Mouse (Mus musculus) E14TG2a.4 (cell line): Measurements from ENCODE around the gene Ppm1e.
"Not testable (repeated sequence)": the region's sequence is repeated elsewhere in the genome, so short reads cannot be mapped to it uniquely, and the experiment has no call there.

Source experiments
- H3K27me3 ChIP-seq: 2 replicates; pipeline ENCODE4 v1.6.1; 2014; ENCODE audit warnings: low read length, control low read depth; ENCODE audit not compliant: insufficient read depth
- H3K36me3 ChIP-seq: 2 replicates; pipeline ENCODE4 v1.6.1; 2014; ENCODE audit warnings: low read length, control low read depth; ENCODE audit not compliant: insufficient read depth
- H3K4me1 ChIP-seq: replicated peaks from 2 replicates; pipeline ENCODE4 v1.6.1; 2014; ENCODE audit warnings: low read depth, low read length, control low read depth
- H3K4me3 ChIP-seq: replicated peaks from 2 replicates; pipeline ENCODE4 v1.5.1; 2014; ENCODE audit warnings: mild to moderate bottlenecking, low read length
- H3K9me3 ChIP-seq: 2 replicates; pipeline ENCODE4 v1.6.1; 2014; ENCODE audit warnings: low read length, control low read depth
- CTCF ChIP-seq: conservative IDR thresholded peaks from 2 replicates; pipeline ENCODE4 v1.5.1; 2014; ENCODE audit warnings: low read length
- NANOG ChIP-seq: IDR thresholded peaks from 2 replicates; pipeline ENCODE4 v1.6.1; 2014; ENCODE audit warnings: borderline replicate concordance, low read length, mixed read lengths
- POU5F1 ChIP-seq: IDR thresholded peaks from 2 replicates; pipeline ENCODE4 v1.6.1; 2014; ENCODE audit warnings: low read length, borderline replicate concordance

The Ppm1e gene

GRCm38 (mm10) chr11:87270958-87271357 lies 87.9 kb downstream of the Ppm1e start:
- no peak for TF ChIP-seq NANOG
- TF ChIP-seq CTCF, result no peak
- TF ChIP-seq POU5F1, result no peak
- Histone ChIP-seq H3K9me3 (no peaks in the 10 kb centered on the region), H3K27me3 (0 out of 2 replicates have a peak, but pooled peaks cover 1% of the 10 kb centered on the region), H3K4me1 (no peaks in the 10 kb centered on the region), H3K36me3 (no peaks in the 10 kb centered on the region), H3K4me3 (no peak overlapping the region)

- Histone ChIP-seq H3K4me3 (no peak overlapping the region), H3K4me1 (no peaks in the 10 kb centered on the region), H3K27me3 (0 out of 2 replicates have a peak, but pooled peaks cover 3% of the 10 kb centered on the region), H3K9me3 (no peaks in the 10 kb centered on the region), H3K36me3 (no peaks in the 10 kb centered on the region)
- TF ChIP-seq NANOG, result no peak
Measured at GRCm38 (mm10) chr11:87270446-87270845, 88.4 kb downstream of the Ppm1e start.

- Histone ChIP-seq H3K36me3 (no peaks in the 10 kb centered on the region), H3K4me1 (no peaks in the 10 kb centered on the region; the same call in 1 of the 2 replicates), H3K27me3 (0 out of 2 replicates have a peak, but pooled peaks cover 3% of the 10 kb centered on the region), H3K9me3 (no peaks in the 10 kb centered on the region), H3K4me3 (no peak overlapping the region)
- TF ChIP-seq CTCF, result peak; percentile 67
- no peak for TF ChIP-seq POU5F1
Measured at GRCm38 (mm10) chr11:87268803-87269202, 90.0 kb downstream of the Ppm1e start.

- no peaks in the 10 kb centered on the region for H3K36me3 ChIP-seq
- H3K4me1 ChIP-seq, result no peaks in the 10 kb centered on the region; the same call in 1 of the 2 replicates
- no peaks in the 10 kb centered on the region for H3K9me3 ChIP-seq
- no peak overlapping the region for H3K4me3 ChIP-seq
- H3K27me3 ChIP-seq, result 0 out of 2 replicates have a peak, but pooled peaks cover 3% of the 10 kb centered on the region
- TF ChIP-seq NANOG, result no peak
- TF ChIP-seq CTCF, result no peak
- no peak for TF ChIP-seq POU5F1
Measured at GRCm38 (mm10) chr11:87266246-87266645, 92.6 kb downstream of the Ppm1e start.

- Histone ChIP-seq H3K9me3 (no peaks in the 10 kb centered on the region), H3K27me3 (0 out of 2 replicates have a peak, but pooled peaks cover 3% of the 10 kb centered on the region), H3K4me3 (no peak overlapping the region), H3K4me1 (no peaks in the 10 kb centered on the region; the same call in 1 of the 2 replicates), H3K36me3 (no peaks in the 10 kb centered on the region)
- TF ChIP-seq NANOG, result no peak
- no peak for TF ChIP-seq POU5F1
- TF ChIP-seq CTCF, result no peak
Measured at GRCm38 (mm10) chr11:87263946-87264345, 94.9 kb downstream of the Ppm1e start.

- not testable (repeated sequence) for H3K4me3 ChIP-seq, H3K9me3 ChIP-seq, H3K36me3 ChIP-seq, H3K27me3 ChIP-seq, H3K4me1 ChIP-seq
- peak; percentile 14; the same call in 1 of the 2 replicates for TF ChIP-seq CTCF
Measured at GRCm38 (mm10) chr11:87261705-87262104, 97.1 kb downstream of the Ppm1e start.

GRCm38 (mm10) chr11:87259792-87260191 lies 99.0 kb downstream of the Ppm1e start:
- no peak overlapping the region for H3K4me3 ChIP-seq
- TF ChIP-seq POU5F1, result no peak
- no peak for TF ChIP-seq CTCF
- no peak for TF ChIP-seq NANOG
- H3K27me3 ChIP-seq, result no peaks in the 10 kb centered on the region
- no peaks in the 10 kb centered on the region for H3K9me3 ChIP-seq
- H3K36me3 ChIP-seq, result no peaks in the 10 kb centered on the region
- no peaks in the 10 kb centered on the region; the same call in 1 of the 2 replicates for H3K4me1 ChIP-seq

- no peaks in the 10 kb centered on the region for H3K9me3 ChIP-seq
- TF ChIP-seq POU5F1 (no peak), CTCF (no peak), NANOG (no peak)
- peaks cover 5% of the 10 kb centered on the region for H3K4me1 ChIP-seq
- no peaks in the 10 kb centered on the region for H3K36me3 ChIP-seq
- H3K4me3 ChIP-seq, result no peak overlapping the region
- H3K27me3 ChIP-seq, result no peaks in the 10 kb centered on the region
Measured at GRCm38 (mm10) chr11:87257282-87257681, 101.5 kb downstream of the Ppm1e start.

GRCm38 (mm10) chr11:87254149-87254548 lies 104.7 kb downstream of the Ppm1e start:
- H3K27me3 ChIP-seq, result no peaks in the 10 kb centered on the region
- no peaks in the 10 kb centered on the region for H3K36me3 ChIP-seq
- no peak overlapping the region for H3K4me3 ChIP-seq
- TF ChIP-seq NANOG (no peak), POU5F1 (no peak), CTCF (no peak)
- H3K9me3 ChIP-seq, result no peaks in the 10 kb centered on the region
- peaks cover 19% of the 10 kb centered on the region for H3K4me1 ChIP-seq
